Mouse (Mus musculus) limb, embryonic 15.5 days (tissue): ENCODE measurements at regions not wholly inside any gene's neighbourhood (a gene's known extent, or its start where the extent isn't known, plus 50 kb on each side); places are given as distances from the start of the nearest gene placed in this dataset.

Experiments used
- ATAC-seq: fragments of 200-750 bp; cut with Nextera tagmentation; 2 replicates; pipeline ENCODE4 v1.8.0; 2017; ENCODE audit warnings: low read depth, moderate TSS enrichment; ENCODE audit not compliant: insufficient number of reproducible peaks, low FRiP score, low TSS enrichment
- H3K27ac ChIP-seq: fragments of 300-500 bp; sonication (generic); 2 replicates; pipeline ENCODE4 v1.5.1; 2015; ENCODE audit warnings: moderate library complexity, mild to moderate bottlenecking, inconsistent platforms
- H3K27me3 ChIP-seq: fragments of 300-500 bp; sonication (generic); 2 replicates; pipeline ENCODE4 v1.6.1; 2015; ENCODE audit warnings: inconsistent platforms
- H3K36me3 ChIP-seq: fragments of 300-500 bp; sonication (generic); 2 replicates; pipeline ENCODE4 v1.6.1; 2015; ENCODE audit warnings: inconsistent platforms
- H3K4me1 ChIP-seq: fragments of 300-500 bp; sonication (generic); 2 replicates; pipeline ENCODE4 v1.6.1; 2015; ENCODE audit warnings: inconsistent platforms
- H3K4me2 ChIP-seq: fragments of 300-500 bp; sonication (generic); 2 replicates; pipeline ENCODE4 v1.6.1; 2015; ENCODE audit warnings: mild to moderate bottlenecking, inconsistent platforms
- H3K4me3 ChIP-seq: fragments of 300-500 bp; sonication (generic); 2 replicates; pipeline ENCODE4 v1.5.1; 2015; ENCODE audit warnings: mild to moderate bottlenecking, inconsistent platforms
- H3K9ac ChIP-seq: fragments of 300-500 bp; sonication (generic); 2 replicates; pipeline ENCODE4 v1.6.1; 2015; ENCODE audit warnings: inconsistent platforms
- H3K9me3 ChIP-seq: fragments of 300-500 bp; sonication (generic); 2 replicates; pipeline ENCODE4 v1.6.1; 2016; ENCODE audit warnings: inconsistent platforms
- WGBS: fragments of 180-500 bp; shearing (Covaris S2); methylation state at CpG from one replicate; pipeline ENCODE4 v1.1.7; 2015; 5-methylcytosine and 5-hydroxymethylcytosine counted together

- Histone ChIP-seq H3K4me3 (no peak overlapping the region), H3K27me3 (peaks cover 4% of the 10 kb centered on the region; the same call in 1 of the 2 replicates), H3K4me2 (no peak overlapping the region), H3K36me3 (no peaks in the 10 kb centered on the region), H3K4me1 (peaks cover 6% of the 10 kb centered on the region; the same call in 1 of the 2 replicates), H3K9me3 (no peaks in the 10 kb centered on the region), H3K27ac (no peak overlapping the region), H3K9ac (no peak overlapping the region)
- ATAC-seq = no peak
- WGBS = 83% methylated on average over 2 of the region's 2 CpGs
These were observed 291.7 kb upstream of the Myt1l start for GRCm38 (mm10) chr12:29236496-29236895.

GRCm38 (mm10) chr12:29237516-29237915, 290.7 kb upstream of the Myt1l start:
- Histone ChIP-seq H3K4me1 (peaks cover 4% of the 10 kb centered on the region; the same call in 1 of the 2 replicates), H3K27me3 (peaks cover 4% of the 10 kb centered on the region; the same call in 1 of the 2 replicates), H3K27ac (no peak overlapping the region), H3K9me3 (no peaks in the 10 kb centered on the region), H3K4me3 (no peak overlapping the region), H3K9ac (no peak overlapping the region), H3K4me2 (no peak overlapping the region), H3K36me3 (no peaks in the 10 kb centered on the region)
- WGBS = 42% methylated on average over 5 of the region's 5 CpGs
- no peak for ATAC-seq

DNA sequence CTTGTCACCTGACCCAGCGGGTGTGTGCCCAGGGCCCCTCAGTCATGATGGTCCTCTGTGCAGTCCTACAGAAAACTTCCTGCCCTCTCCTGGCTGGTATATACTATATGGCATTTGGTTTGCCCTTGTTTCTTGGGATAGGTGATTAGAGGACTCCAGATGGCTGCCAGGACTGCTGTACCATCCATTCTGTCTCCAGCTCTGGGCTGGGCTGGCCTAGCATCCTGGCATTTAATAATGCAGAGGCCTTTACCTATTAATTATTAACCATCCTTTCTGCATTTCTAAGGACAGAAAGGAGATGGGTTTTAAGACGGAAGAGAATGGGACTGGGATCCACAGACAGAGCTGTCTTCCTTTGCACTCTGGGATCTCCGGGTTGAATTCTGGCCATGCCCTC, 288.7 kb upstream of the Myt1l start:
- H3K36me3 ChIP-seq = no peaks in the 10 kb centered on the region
- WGBS = 84% methylated on average over 3 of the region's 3 CpGs
- ATAC-seq = no peak
- H3K9me3 ChIP-seq = no peaks in the 10 kb centered on the region
- H3K9ac ChIP-seq = no peak overlapping the region
- H3K4me2 ChIP-seq = no peak overlapping the region
- H3K4me3 ChIP-seq = no peak overlapping the region
- H3K27me3 ChIP-seq = no peaks in the 10 kb centered on the region
- H3K4me1 ChIP-seq = no peaks in the 10 kb centered on the region
- H3K27ac ChIP-seq = no peak overlapping the region

DNA sequence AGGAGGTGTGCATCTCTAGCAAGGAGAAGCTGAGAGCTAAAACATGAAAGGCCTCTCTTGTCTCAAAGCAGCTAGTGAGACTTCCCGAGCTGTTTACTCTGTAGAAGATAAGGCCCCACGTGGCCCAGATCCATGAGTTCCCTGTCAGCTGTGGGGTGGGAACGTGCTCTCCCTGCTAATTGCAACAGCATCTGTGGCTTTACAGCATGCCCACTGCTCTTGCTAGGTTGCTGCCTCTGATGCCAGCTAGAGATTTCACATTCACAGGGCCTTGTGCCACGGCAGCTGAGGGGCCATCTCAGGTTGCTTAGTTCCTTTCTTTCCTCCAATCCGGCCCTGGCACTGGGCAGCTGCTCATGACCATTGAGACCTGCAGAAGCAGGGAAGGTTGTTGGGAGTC, 288.2 kb upstream of the Myt1l start:
- Histone ChIP-seq H3K36me3 (no peaks in the 10 kb centered on the region), H3K27me3 (no peaks in the 10 kb centered on the region), H3K4me1 (no peaks in the 10 kb centered on the region), H3K4me3 (no peak overlapping the region), H3K9ac (no peak overlapping the region), H3K9me3 (no peaks in the 10 kb centered on the region), H3K4me2 (no peak overlapping the region), H3K27ac (no peak overlapping the region)
- ATAC-seq = no peak
- WGBS = 35% methylated on average over 5 of the region's 5 CpGs

DNA sequence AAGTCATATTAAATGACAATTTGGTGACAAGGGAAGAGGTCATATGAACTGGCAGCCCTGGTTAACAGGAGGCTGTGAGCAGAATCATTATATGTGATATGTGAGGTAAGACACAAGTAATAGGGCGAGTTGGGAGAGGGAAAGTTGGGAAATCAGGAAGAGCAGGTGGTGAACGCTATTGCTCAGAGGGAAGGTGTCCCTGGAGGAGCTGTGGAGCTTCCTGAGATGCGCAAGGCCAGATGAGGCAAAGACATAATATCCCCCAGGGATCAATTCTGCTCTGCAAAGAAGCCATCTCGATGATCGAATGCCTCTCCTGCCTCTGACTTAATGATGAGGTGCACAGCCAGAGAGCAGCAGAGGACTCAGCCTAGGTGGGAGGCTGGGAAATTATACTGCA, 285.1 kb upstream of the Myt1l start:
- Histone ChIP-seq H3K27me3 (no peaks in the 10 kb centered on the region), H3K4me1 (no peaks in the 10 kb centered on the region), H3K4me3 (no peak overlapping the region), H3K4me2 (no peak overlapping the region), H3K9ac (no peak overlapping the region), H3K9me3 (no peaks in the 10 kb centered on the region), H3K36me3 (no peaks in the 10 kb centered on the region), H3K27ac (no peak overlapping the region)
- 76% methylated on average over 5 of the region's 5 CpGs for WGBS
- no peak for ATAC-seq

DNA sequence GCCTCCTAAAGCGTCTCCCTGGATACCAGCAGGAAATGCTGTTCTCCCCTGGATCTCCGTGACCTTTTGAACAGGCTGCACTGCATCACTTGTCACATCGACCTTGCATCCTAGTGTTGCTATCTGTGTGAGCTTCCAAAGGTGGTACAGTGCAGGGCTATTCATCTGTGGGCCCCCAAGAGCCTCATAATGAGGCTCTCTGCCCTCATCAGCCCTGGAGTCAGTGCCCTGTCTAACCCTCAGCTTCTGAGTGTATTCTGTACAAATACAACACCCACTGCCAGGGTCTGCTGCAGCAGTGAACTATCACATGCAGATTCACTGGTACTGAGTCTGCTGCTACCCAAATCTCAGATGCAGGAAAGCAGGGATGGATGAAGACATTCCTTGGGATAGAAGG, 282.1 kb upstream of the Myt1l start:
- no peak overlapping the region for H3K4me2 ChIP-seq
- no peaks in the 10 kb centered on the region for H3K9me3 ChIP-seq
- no peak overlapping the region for H3K27ac ChIP-seq
- H3K36me3 ChIP-seq = no peaks in the 10 kb centered on the region
- no peak overlapping the region for H3K4me3 ChIP-seq
- no peaks in the 10 kb centered on the region for H3K4me1 ChIP-seq
- H3K9ac ChIP-seq = no peak overlapping the region
- WGBS = 47% methylated on average over 3 of the region's 3 CpGs
- H3K27me3 ChIP-seq = no peaks in the 10 kb centered on the region
- ATAC-seq = no peak

- Histone ChIP-seq H3K4me2 (no peak overlapping the region), H3K9me3 (no peaks in the 10 kb centered on the region), H3K4me1 (no peaks in the 10 kb centered on the region), H3K9ac (no peak overlapping the region), H3K27ac (no peak overlapping the region), H3K36me3 (no peaks in the 10 kb centered on the region), H3K27me3 (no peaks in the 10 kb centered on the region), H3K4me3 (no peak overlapping the region)
- ATAC-seq = no peak
- WGBS = 59% methylated on average over 5 of the region's 5 CpGs
These were observed 280.8 kb upstream of the Myt1l start for GRCm38 (mm10) chr12:29247356-29247755.

- H3K4me1 ChIP-seq = no peaks in the 10 kb centered on the region
- H3K9me3 ChIP-seq = no peaks in the 10 kb centered on the region
- H3K36me3 ChIP-seq = no peaks in the 10 kb centered on the region
- H3K9ac ChIP-seq = no peak overlapping the region
- ATAC-seq = no peak
- no peak overlapping the region for H3K4me2 ChIP-seq
- no peaks in the 10 kb centered on the region for H3K27me3 ChIP-seq
- H3K27ac ChIP-seq = no peak overlapping the region
- no peak overlapping the region for H3K4me3 ChIP-seq
- WGBS = 89% methylated on average over 10 of the region's 10 CpGs
These were observed 279.7 kb upstream of the Myt1l start for GRCm38 (mm10) chr12:29248459-29248858.

DNA sequence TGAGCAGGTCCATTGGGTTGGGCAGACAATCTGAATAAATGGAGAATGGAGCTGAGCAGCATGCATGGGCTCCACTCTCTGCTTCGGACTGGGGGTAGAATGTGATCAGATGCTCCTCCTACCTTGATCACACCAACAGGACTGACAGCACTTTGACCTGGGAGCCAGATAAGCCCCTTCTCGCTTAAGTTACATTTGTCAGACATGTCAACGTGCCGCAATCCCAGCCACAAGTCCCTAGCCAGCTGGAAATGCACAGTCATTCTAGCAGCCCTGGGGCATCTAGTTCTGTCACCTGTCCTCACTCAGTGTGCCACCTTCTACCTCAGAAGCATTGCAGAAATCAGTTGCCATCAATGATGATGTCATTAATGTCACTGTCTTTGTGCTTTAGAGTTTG, 272.1 kb upstream of the Myt1l start:
- no peaks in the 10 kb centered on the region for H3K27me3 ChIP-seq
- peaks cover 15% of the 10 kb centered on the region for H3K4me1 ChIP-seq
- 89% methylated on average over 4 of the region's 4 CpGs for WGBS
- ATAC-seq = no peak
- H3K4me2 ChIP-seq = no peak overlapping the region
- H3K9ac ChIP-seq = no peak overlapping the region
- no peaks in the 10 kb centered on the region for H3K9me3 ChIP-seq
- H3K27ac ChIP-seq = no peak overlapping the region
- H3K36me3 ChIP-seq = no peaks in the 10 kb centered on the region
- no peak overlapping the region for H3K4me3 ChIP-seq

GRCm38 (mm10) chr12:29257011-29257734, 271.0 kb upstream of the Myt1l start:
- no peaks in the 10 kb centered on the region for H3K9me3 ChIP-seq
- H3K4me3 ChIP-seq = no peak overlapping the region
- 19% methylated on average over 7 of the region's 7 CpGs for WGBS
- no peaks in the 10 kb centered on the region for H3K27me3 ChIP-seq
- no peak overlapping the region for H3K4me2 ChIP-seq
- H3K4me1 ChIP-seq = peaks cover 15% of the 10 kb centered on the region
- H3K27ac ChIP-seq = no peak overlapping the region
- H3K36me3 ChIP-seq = no peaks in the 10 kb centered on the region
- no peak for ATAC-seq
- no peak overlapping the region for H3K9ac ChIP-seq

- ATAC-seq = 0 out of 2 replicates have a peak, but pooled peaks have one; percentile 30
- WGBS = 13% methylated on average over 16 of the region's 16 CpGs
These were observed 270.2 kb upstream of the Myt1l start for GRCm38 (mm10) chr12:29257735-29258547.

GRCm38 (mm10) chr12:29258548-29258874, 269.7 kb upstream of the Myt1l start:
- no peaks in the 10 kb centered on the region for H3K27me3 ChIP-seq
- H3K27ac ChIP-seq = no peak overlapping the region
- H3K4me3 ChIP-seq = no peak overlapping the region
- H3K4me1 ChIP-seq = peaks cover 15% of the 10 kb centered on the region
- peak overlapping the region; percentile 29 for H3K4me2 ChIP-seq
- H3K36me3 ChIP-seq = no peaks in the 10 kb centered on the region
- H3K9me3 ChIP-seq = no peaks in the 10 kb centered on the region
- no peak overlapping the region for H3K9ac ChIP-seq
- 0 out of 2 replicates have a peak, but pooled peaks have one; percentile 7 for ATAC-seq

More at GRCm38 (mm10) chr12:29257735-29258547, 270.2 kb upstream of the Myt1l start:
- Histone ChIP-seq H3K4me3 (no peak overlapping the region), H3K9me3 (no peaks in the 10 kb centered on the region), H3K27ac (no peak overlapping the region), H3K4me2 (peak overlapping the region; percentile 29), H3K27me3 (no peaks in the 10 kb centered on the region), H3K4me1 (peaks cover 15% of the 10 kb centered on the region), H3K9ac (no peak overlapping the region), H3K36me3 (no peaks in the 10 kb centered on the region)
